Mouse (Mus musculus): ENCODE measurements around the gene Ccl20. TPM values are rescaled to one million over a fixed set of nuclear protein-coding genes. Genes with fewer than 3 reads are reported as not detected.

Ccl20 gene
- polyA plus RNA-seq, 1 experiment from 2014 or later, result 7.2 TPM

DNA sequence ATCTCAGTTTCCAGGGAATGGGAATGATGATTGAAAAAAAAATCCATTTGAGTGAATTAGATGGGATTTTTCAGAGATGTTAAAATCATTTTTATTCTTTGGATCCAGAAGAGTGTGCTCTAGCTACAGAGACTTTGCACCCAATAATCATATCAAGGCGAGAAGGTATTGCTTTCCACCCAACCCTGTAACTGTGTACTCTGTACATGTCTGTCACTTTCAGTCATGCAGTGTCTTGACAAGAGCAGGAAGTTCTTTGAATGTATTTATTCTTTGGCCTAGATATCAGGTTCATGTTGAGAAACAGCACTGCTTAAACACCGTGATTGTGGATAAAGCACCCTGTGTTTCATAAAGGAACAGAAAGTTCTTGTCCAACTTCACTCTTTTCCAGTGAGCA is 30.0 kb downstream of the Ccl20 start:
- Histone ChIP-seq H3K4me1 (no peaks in the 10 kb centered on the region), H3K4me2 (no peak overlapping the region), H3K36me3 (no peaks in the 10 kb centered on the region), H3K9ac (no peak overlapping the region), H3K27me3 (replicated peaks) (no peaks in the 10 kb centered on the region), H3K27ac (peak overlapping the region; percentile 42; the same call in 1 of the 2 replicates), H3K4me3 (replicated peaks) (no peak overlapping the region), H3K9me3 (no peaks in the 10 kb centered on the region)
- peak; percentile 87 for ATAC-seq (ENCODE audit: insufficient read depth, low FRiP score, low read depth)
- 71% methylated on average over 2 of the region's 2 CpGs for WGBS

DNA sequence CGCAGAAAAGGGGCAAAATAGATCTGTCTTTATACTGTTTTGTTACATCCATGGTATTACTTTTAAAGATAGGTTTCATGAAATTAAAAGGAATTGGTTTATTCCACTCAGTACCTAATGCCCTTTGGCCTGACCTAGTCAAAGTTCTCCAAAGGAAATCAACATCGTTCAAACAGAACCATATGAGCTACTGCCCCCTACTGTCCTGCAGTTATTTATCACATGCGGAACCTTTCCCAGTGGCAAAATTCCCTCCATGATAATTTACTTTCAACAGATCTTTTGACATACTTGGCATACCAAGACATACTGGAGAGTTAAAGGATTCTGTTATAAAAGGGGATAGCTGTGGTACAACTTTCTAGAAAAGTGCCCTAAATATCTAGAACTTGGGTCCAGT is 33.7 kb downstream of the Ccl20 start:
- Histone ChIP-seq H3K27ac (no peak overlapping the region), H3K4me3 (replicated peaks) (no peak overlapping the region), H3K36me3 (no peaks in the 10 kb centered on the region), H3K9ac (no peak overlapping the region), H3K4me1 (no peaks in the 10 kb centered on the region), H3K4me2 (no peak overlapping the region), H3K9me3 (no peaks in the 10 kb centered on the region), H3K27me3 (replicated peaks) (no peaks in the 10 kb centered on the region)
- WGBS, result 63% methylated on average over 3 of the region's 3 CpGs
- ATAC-seq (ENCODE audit: insufficient read depth, low FRiP score, low read depth), result no peak

DNA sequence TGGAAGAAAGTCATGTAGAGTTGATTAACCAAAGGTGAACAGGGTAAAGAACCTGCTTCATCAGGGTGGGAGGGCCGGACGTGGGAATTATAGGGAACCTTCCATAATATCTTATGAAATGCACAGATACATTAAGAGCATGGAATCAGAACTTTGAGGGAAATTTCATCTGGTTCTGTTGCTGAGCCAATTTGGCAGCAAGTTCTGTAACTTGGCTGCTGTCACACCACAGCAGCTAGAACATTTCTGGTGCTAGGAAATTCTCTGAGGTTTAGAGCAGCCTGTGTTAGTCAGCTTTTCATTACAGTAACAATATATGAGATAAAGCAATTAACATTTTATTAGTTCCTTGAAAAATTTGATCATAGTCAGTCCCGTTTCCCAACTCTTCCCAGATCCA is 36.4 kb downstream of the Ccl20 start:
- no peaks in the 10 kb centered on the region for H3K9me3 ChIP-seq
- H3K9ac ChIP-seq, result no peak overlapping the region
- no peaks in the 10 kb centered on the region for H3K4me1 ChIP-seq
- no peak overlapping the region for H3K27ac ChIP-seq
- ATAC-seq (ENCODE audit: insufficient read depth, low FRiP score, low read depth), result no peak
- no peak overlapping the region for H3K4me3 ChIP-seq (replicated peaks)
- 68% methylated on average over 3 of the region's 3 CpGs for WGBS
- no peaks in the 10 kb centered on the region for H3K27me3 ChIP-seq (replicated peaks)
- H3K4me2 ChIP-seq, result no peak overlapping the region
- no peaks in the 10 kb centered on the region for H3K36me3 ChIP-seq

DNA sequence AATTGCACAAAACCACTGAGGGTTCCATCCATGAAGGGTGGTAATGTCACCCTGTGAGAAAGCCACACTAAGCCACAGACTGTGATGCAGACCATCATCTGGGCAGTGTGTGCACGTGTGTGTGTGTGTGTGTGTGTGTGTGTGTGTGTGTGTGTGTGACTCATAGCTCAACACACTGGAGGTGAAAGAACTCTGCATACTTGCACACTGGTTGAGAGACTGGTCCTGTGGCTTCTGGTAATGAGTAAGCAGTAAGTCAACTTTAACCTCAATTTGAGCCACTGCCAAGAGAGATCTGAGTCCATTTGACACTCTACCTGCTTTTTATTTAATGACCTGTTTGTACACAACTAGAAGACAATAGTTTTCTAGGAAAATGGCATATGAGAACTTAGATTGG is 40.3 kb downstream of the Ccl20 start:
- Histone ChIP-seq H3K36me3 (no peaks in the 10 kb centered on the region), H3K27me3 (replicated peaks) (no peaks in the 10 kb centered on the region), H3K4me1 (no peaks in the 10 kb centered on the region), H3K9ac (no peak overlapping the region), H3K4me2 (no peak overlapping the region), H3K27ac (no peak overlapping the region), H3K4me3 (replicated peaks) (no peak overlapping the region), H3K9me3 (no peaks in the 10 kb centered on the region)
- ATAC-seq (ENCODE audit: insufficient read depth, low FRiP score, low read depth), result no peak
- 65% methylated on average over 1 of the region's 1 CpGs for WGBS

DNA sequence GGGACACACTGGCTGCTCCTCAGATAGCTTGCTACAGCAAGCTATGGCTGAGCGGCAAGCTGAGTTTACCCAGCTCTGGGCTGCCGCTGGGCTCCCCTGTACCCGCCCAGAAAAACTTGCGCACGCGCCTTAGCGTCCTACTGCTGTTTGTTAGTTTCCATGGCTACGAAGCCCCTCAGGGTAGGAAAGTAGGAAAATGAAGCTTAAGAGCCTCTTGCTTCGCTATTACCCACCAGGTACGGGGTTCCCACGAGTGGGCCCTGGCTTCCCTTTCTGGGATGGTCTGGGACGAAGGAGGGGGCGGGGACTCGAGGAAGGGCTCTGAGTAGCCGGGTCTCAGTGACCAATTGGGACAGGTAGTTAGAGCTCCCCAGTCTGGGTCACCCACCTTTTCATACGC is 43.0 kb downstream of the Ccl20 start, which contains the start of gene Daw1:
TSS of gene Daw1 (plus strand) at position 150 of the 400 bp plus-strand sequence.
- H3K9ac ChIP-seq, result peak within 1 kb of the TSS; percentile 22; the same call in 1 of the 2 replicates
- peak within 1 kb of the TSS; percentile 64 for H3K4me3 ChIP-seq (replicated peaks)
- no peaks in the 10 kb centered on the region for H3K9me3 ChIP-seq
- under 1% methylated on average over 16 of the region's 16 CpGs for WGBS
- peak within 1 kb of the TSS; percentile 80 for H3K4me2 ChIP-seq
- H3K4me1 ChIP-seq, result no peaks in the 10 kb centered on the region
- no peak within 1 kb of the TSS for H3K27ac ChIP-seq
- H3K27me3 ChIP-seq (replicated peaks), result no peaks in the 10 kb centered on the region
- ATAC-seq (ENCODE audit: insufficient read depth, low FRiP score, low read depth), result peak; percentile 83
- no peaks in the 10 kb centered on the region for H3K36me3 ChIP-seq

DNA sequence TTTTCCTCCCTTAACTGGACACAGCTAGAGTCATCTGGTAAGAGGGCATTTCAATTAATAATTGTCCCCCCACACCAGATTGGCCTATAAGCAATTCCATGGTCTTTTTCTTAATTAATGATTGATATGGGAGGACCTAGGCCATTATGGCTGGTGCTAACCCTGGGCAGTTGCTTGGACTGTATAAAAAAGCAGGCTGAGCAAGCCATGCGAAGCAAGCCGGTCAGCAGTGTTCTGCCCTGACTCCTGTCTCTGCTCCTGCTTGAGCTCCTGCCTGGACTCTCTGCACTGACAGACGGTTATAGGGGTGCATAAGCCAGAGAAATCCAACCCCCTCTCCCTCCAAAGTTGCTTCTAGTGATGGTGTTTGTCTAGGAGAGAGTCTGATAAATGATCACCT is 45.1 kb downstream of the Ccl20 start:
- no peak for ATAC-seq (ENCODE audit: insufficient read depth, low FRiP score, low read depth)
- WGBS, result 57% methylated on average over 3 of the region's 3 CpGs
- H3K4me2 ChIP-seq, result no peak overlapping the region
- no peak overlapping the region for H3K4me3 ChIP-seq (replicated peaks)
- H3K9ac ChIP-seq, result no peak overlapping the region
- no peak overlapping the region for H3K27ac ChIP-seq
- no peaks in the 10 kb centered on the region for H3K4me1 ChIP-seq
- no peaks in the 10 kb centered on the region for H3K36me3 ChIP-seq
- no peaks in the 10 kb centered on the region for H3K9me3 ChIP-seq
- no peaks in the 10 kb centered on the region for H3K27me3 ChIP-seq (replicated peaks)

DNA sequence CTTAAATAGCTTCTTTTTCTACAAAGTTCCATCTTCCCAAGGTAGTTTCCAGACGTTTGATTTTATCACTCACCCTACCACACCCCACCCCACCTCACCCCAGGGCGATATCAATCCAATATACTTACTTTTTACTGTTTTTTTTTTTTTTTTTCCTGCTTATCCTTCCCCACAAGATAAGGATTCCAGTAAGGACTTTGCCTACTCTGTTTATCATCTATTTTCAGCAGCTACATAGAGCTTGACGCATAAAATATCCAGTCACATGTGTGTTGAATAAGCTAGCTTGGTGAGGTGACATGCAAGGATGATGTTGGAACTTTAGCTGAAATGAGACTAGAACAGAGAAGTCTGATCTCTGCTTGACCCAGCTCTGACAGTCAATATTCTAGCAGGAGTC is 47.5 kb downstream of the Ccl20 start:
- no peak overlapping the region for H3K4me2 ChIP-seq
- no peaks in the 10 kb centered on the region for H3K9me3 ChIP-seq
- H3K9ac ChIP-seq, result no peak overlapping the region
- no peak for ATAC-seq (ENCODE audit: insufficient read depth, low FRiP score, low read depth)
- H3K36me3 ChIP-seq, result no peaks in the 10 kb centered on the region
- H3K27me3 ChIP-seq (replicated peaks), result no peaks in the 10 kb centered on the region
- WGBS, result 70% methylated on average over 3 of the region's 3 CpGs
- H3K27ac ChIP-seq, result no peak overlapping the region
- no peak overlapping the region for H3K4me3 ChIP-seq (replicated peaks)
- H3K4me1 ChIP-seq, result no peaks in the 10 kb centered on the region

Other genes starting within 250 kb of the Ccl20 start
- 0.28 TPM in 1 of 2 replicates, not detected in the other for gene A030005L19Rik, start 203.4 kb upstream of the Ccl20 start, polyA plus RNA-seq (2015; fragmentation: Nextera tagmentation; extraction: Ambion mirVana)
- gene A030014E15Rik, start 191.8 kb upstream of the Ccl20 start, polyA plus RNA-seq (2015; fragmentation: Nextera tagmentation; extraction: Ambion mirVana), result not detected in 2 replicates
- not detected in 2 replicates for gene Gm6217, start 185.4 kb upstream of the Ccl20 start, polyA plus RNA-seq (2015; fragmentation: Nextera tagmentation; extraction: Ambion mirVana)
- gene A030003K21Rik, start 173.4 kb upstream of the Ccl20 start, polyA plus RNA-seq (2015; fragmentation: Nextera tagmentation; extraction: Ambion mirVana), result not detected in 2 replicates
- not detected in 2 replicates for gene Gm7544, start 160.8 kb upstream of the Ccl20 start, polyA plus RNA-seq (2015; fragmentation: Nextera tagmentation; extraction: Ambion mirVana)
- gene Gm47955, start 156.5 kb upstream of the Ccl20 start, polyA plus RNA-seq (2015; fragmentation: Nextera tagmentation; extraction: Ambion mirVana), result not detected in 2 replicates
- not detected in 2 replicates for gene Gm47959, start 116.2 kb upstream of the Ccl20 start, polyA plus RNA-seq (2015; fragmentation: Nextera tagmentation; extraction: Ambion mirVana)
- gene Slc19a3, start 78.3 kb upstream of the Ccl20 start, polyA plus RNA-seq (2015; fragmentation: Nextera tagmentation; extraction: Ambion mirVana), result 0.55 and 0.71 TPM in 2 replicates
- gene Krtap28-10, start 74.3 kb upstream of the Ccl20 start, polyA plus RNA-seq (2015; fragmentation: Nextera tagmentation; extraction: Ambion mirVana), result not detected in 2 replicates
- not detected in 2 replicates for gene Gm47969, start 71.8 kb upstream of the Ccl20 start, polyA plus RNA-seq (2015; fragmentation: Nextera tagmentation; extraction: Ambion mirVana)
- not detected in 2 replicates for gene A030005K14Rik, start 57.4 kb upstream of the Ccl20 start, polyA plus RNA-seq (2015; fragmentation: Nextera tagmentation; extraction: Ambion mirVana)
- gene Krtap28-13, start 55.8 kb upstream of the Ccl20 start, polyA plus RNA-seq (2015; fragmentation: Nextera tagmentation; extraction: Ambion mirVana), result not detected in 2 replicates
- 0.08 and 0.23 TPM in 2 replicates for gene Daw1, start 43.0 kb downstream of the Ccl20 start, polyA plus RNA-seq (2015; fragmentation: Nextera tagmentation; extraction: Ambion mirVana)